Mouse (Mus musculus) T-helper 17 cell (primary cell): ENCODE measurements at regions not wholly inside any gene's neighbourhood (a gene's known extent, or its start where the extent isn't known, plus 50 kb on each side); places are given as distances from the start of the nearest gene placed in this dataset.

Experiments
- in situ Hi-C, 2 experiments: fragments of 300-600 bp; cut with MboI, MseI; formaldehyde crosslinking; loops; 1 replicate in 1 of 2; 2 replicates in 1 of 2; pipeline ENCODE4 v1.15.1; 2025; ENCODE audit warnings: high pct_unique_total_duplicates in 2 of 2

- in situ Hi-C loops = no loop called here
Measured at GRCm38 (mm10) chr12:51024057-51024743, 323.7 kb upstream of the G2e3 start.

DNA sequence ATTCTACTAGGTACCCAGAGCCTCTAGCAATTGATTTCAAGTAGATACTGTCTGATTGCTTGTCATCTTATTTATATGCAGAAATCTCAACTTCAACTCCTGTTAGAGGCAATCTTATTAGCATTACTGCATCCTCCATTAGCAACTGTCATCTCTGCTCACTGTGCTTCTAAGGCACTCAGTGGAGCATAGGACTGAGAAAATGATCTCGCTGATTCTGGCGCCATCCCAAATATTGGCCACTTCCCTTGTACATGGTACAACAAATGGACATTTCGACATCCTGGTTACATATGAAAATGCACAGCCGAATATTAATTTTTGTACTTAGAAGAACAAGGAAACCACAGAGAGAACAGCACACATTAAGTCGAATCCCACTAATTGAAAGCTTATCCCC lies 329.7 kb upstream of the G2e3 start:
- in situ Hi-C loops = no loop called here

- in situ Hi-C loops = no loop called here
Measured at GRCm38 (mm10) chr12:51016081-51016480, 331.8 kb upstream of the G2e3 start.

GRCm38 (mm10) chr12:51009644-51010043 lies 338.2 kb upstream of the G2e3 start:
- in situ Hi-C loops = no loop called here

DNA sequence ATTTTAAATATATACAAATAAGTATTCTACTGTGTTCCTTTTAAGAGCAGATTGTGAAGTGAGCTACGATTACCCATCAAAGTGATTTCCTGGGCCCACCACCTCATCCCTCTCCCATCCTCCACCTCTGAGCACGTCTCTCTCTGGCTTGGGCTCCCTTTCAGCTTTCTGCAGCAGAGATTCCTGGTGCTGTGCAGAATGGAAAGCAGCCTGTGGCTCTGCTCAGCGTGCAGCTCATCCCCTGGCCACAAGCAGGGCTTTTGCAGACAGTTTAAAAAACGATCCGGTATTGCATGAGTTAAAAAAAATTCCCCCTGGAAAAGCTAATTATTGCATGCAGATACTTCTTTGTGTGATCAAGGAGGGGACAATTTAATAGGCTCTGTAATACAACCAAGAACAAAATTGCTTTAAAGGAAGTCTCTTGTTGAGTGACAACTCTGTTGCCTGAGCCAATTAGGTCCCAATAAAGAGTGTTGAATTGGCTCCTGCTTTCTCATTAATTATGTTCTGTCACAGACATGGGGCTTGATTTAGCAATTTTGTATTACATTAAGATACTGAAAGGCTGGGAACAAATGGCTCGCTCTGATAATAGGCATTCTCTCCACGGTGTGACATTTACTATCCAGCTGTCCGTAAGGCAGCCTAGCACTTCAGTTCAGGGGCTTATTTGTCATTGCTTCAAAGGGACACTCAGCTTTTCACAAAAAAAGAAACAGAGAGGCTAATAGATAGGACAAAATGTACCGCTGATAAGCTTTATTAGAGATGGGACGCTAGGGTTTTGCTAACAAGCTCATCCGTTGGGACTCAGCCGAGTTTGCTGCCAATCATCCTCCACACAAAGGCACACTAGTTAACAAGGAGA lies 345.9 kb upstream of the G2e3 start:
- in situ Hi-C loops = no loop called here

- in situ Hi-C loops = no loop called here
Measured at GRCm38 (mm10) chr12:51001096-51001495, 346.8 kb upstream of the G2e3 start.

GRCm38 (mm10) chr12:51000281-51001075 lies 347.4 kb upstream of the G2e3 start:
- in situ Hi-C loops = no loop called here

GRCm38 (mm10) chr12:50999295-51000237 lies 348.3 kb upstream of the G2e3 start:
- in situ Hi-C loops = loop anchor here in 1 of 2 experiments (10.0 kb wide), 1 partner anchor 495 kb away; no protein-coding TSS in a partner anchor

DNA sequence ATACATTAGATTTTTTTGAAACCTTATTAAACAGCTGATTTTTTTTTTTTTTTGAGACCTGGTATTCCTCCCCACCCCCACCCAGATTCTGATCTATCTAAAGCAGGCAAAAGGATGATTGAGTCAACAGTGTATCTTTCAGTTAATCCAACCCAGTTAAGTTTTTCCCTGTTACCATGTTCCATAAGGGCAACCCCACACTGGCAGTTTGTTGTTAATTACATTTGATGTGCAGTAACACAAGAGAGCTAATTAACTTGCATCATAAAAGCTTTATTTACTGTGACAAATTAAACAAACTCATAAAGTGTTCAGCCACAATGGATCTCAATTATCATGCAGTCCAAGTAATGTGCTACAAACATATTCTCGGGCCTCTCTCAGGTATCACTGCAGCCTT lies 346.8 kb upstream of the Prkd1 start:
- in situ Hi-C loops = loop anchor here in 1 of 2 experiments (10.0 kb wide), 1 partner anchor 499 kb away; no protein-coding TSS in a partner anchor

- in situ Hi-C loops = loop anchor here in 1 of 2 experiments (10.0 kb wide), 1 partner anchor 505 kb away; no protein-coding TSS in a partner anchor
Measured at GRCm38 (mm10) chr12:50989561-50990325, 340.8 kb upstream of the Prkd1 start.

- in situ Hi-C loops = no loop called here
Measured at GRCm38 (mm10) chr12:50981318-50981717, 332.4 kb upstream of the Prkd1 start.

DNA sequence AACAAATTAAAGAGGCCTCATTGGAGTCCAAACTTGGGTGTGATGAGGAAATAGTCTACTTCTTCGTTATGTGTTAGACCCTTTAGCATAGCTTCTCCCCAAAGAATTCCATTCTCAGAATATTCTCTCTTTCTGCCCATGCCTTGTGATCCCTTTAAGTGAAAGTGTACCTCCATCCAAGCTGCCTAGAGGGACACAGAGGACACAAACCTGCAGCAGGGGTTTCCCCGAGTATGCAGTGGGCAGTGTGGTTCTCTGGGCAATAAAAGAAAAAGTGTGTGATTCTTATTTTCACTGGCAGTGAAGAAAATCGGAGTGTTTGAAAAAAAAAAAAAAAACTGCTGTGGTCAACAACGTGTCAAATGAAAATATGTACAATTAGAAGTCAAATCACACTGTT lies 331.9 kb upstream of the Prkd1 start:
- in situ Hi-C loops = no loop called here

GRCm38 (mm10) chr12:50970759-50971122 lies 321.8 kb upstream of the Prkd1 start:
- in situ Hi-C loops = no loop called here

- in situ Hi-C loops = no loop called here
Measured at GRCm38 (mm10) chr12:50969887-50970758, 321.2 kb upstream of the Prkd1 start.

GRCm38 (mm10) chr12:50969402-50969801 lies 320.5 kb upstream of the Prkd1 start:
- in situ Hi-C loops = no loop called here

GRCm38 (mm10) chr12:50967168-50967810 lies 318.4 kb upstream of the Prkd1 start:
- in situ Hi-C loops = no loop called here

DNA sequence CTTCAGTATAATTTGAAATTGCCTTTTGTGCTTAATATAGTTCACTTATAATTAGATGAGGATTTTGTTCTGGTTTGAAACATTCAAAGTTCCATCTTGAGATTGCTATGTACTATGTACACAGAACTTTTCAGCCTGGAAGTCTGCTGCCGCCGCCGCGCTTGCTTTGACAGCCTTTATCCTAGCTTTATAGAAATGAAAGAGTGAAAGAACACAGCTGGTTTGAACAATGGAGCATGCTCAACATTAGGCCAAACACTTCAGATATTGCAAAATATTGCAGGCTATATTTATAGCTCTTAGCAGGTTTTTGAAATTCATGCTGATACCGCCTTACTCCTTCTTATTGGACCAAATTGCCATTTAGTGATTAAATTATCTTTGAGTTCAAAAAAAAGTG lies 305.1 kb upstream of the Prkd1 start:
- in situ Hi-C loops = no loop called here

DNA sequence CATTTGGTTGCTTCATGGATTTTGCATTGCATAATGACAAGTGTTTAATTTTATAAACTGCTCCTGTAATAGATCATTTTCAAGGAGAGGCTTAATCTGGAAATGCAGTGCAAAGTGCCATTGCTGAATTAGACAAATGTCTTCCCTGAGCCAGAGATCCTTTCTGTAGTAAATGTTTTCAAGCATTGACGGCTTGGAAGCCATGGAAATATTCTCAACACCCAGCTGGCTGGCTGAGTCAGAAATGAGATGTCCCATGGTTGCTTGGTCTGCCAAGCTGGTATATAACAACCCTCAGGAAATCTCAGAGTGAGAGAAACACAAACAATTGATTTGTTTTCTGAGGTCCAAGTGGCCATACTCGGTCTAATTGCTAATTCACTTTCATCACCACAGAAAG lies 298.1 kb upstream of the Prkd1 start:
- in situ Hi-C loops = no loop called here
